Mouse (Mus musculus) cortical plate, adult 2 months (tissue): ENCODE measurements at regions not wholly inside any gene's neighbourhood (a gene's known extent, or its start where the extent isn't known, plus 50 kb on each side); places are given as distances from the start of the nearest gene placed in this dataset.

Experiments
- CTCF ChIP-seq: fragments of 200-500 bp; IDR thresholded peaks from 2 replicates; pipeline ENCODE4 v1.5.1; 2011; ENCODE audit warnings: mild to moderate bottlenecking, control low read depth, low read length; ENCODE audit not compliant: insufficient read depth; ENCODE audit errors: extremely low read depth
- POLR2A ChIP-seq: fragments of 200-500 bp; IDR thresholded peaks from 2 replicates; pipeline ENCODE4 v1.6.1; 2011; ENCODE audit warnings: mild to moderate bottlenecking, low read length, control low read depth; ENCODE audit not compliant: insufficient read depth; ENCODE audit errors: extremely low read depth

GRCm38 (mm10) chr2:108011534-108011933, 721.1 kb downstream of the Kcna4 start:
- TF ChIP-seq CTCF (no peak), POLR2A (no peak)
